Mouse (Mus musculus) left cerebral cortex, postnatal 4 days (tissue): ENCODE results near the gene Ss18l1. TPM values are rescaled to one million over a fixed set of nuclear protein-coding genes. Genes with fewer than 3 reads are reported as not detected.

ENCODE experiments used
- DNase-seq: peaks from one replicate; pipeline ENCODE4 v3.0.0-alpha.2; 2022
- intact Hi-C: fragments of 180-260 bp; cut with DNase I; formaldehyde crosslinking; loops from one replicate; pipeline ENCODE4 v1.15.1; 2025
- total RNA-seq, 2 experiments: library from RNA; stranded (reverse); gene quantifications; 2 replicates each; pipeline ENCODE4 v1.2.3; 2021

Ss18l1 gene
- 10 to 100 TPM; 59.2 to 60.9 TPM for total RNA-seq

DNA sequence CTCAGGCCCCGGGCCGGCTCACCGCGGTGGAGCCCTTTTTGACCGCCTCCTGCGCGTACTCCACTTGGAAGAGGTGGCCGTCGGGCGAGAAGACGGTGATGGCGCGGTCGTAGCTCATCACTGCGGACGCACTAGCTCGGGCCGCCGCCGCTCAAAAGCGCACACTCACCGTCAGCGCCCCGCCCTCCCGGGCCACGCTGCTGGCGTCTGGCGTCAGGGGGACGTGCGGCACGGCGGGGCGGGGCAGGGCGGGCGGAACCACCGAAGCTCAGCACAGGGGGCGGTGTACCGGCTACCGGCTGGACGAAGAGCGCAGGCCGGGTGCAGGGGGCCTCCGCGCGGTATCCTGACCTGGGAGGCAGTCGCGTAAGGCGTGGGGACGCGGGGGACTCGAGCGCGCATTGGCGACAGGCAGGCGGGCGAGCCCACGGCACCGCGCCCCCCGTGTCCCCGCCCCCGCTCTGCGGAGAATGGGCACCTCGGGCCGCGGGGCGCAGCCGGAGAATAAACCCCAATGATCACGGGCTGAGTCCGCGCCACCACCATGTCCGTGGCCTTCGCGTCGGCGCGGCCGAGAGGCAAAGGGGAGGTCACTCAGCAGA, at the start of gene Ss18l1, which contains the start of gene Psma7:
Ss18l1 (plus strand) TSS at position 254 of the 602 bp plus-strand sequence.
Psma7 (minus strand) TSS at position 178 of the 602 bp plus-strand sequence.
- peak; percentile 95 for DNase-seq

DNA sequence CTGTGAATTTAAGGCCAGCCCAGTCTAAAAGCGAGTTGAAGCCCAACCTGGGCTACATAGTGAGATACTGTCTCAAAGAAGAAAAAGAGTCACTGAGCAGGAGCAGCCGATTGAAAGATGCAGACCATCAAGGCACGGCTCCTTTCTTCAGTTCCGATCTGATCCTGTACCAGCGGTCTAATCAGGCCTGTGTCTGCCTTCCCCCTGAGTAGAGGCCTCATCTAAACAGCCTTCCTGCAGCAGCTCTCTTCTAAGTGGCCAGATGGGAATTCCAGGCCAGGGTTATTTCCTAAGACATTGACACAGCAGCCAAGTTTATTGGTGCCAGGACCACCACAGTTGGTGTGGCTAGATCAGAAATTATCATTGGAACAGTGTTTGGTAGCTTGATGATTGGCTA, 49.2 kb upstream of the Ss18l1 start:
- intact Hi-C loops: no loop called here
- DNase-seq: no peak

More for the DNA sequence above, at the start of gene Ss18l1, which contains the start of gene Psma7:
- intact Hi-C loops: loop anchor here (5.0 kb wide), 2 partner anchors 65 to 125 kb away; partner anchors contain the start of gene Taf4

DNA sequence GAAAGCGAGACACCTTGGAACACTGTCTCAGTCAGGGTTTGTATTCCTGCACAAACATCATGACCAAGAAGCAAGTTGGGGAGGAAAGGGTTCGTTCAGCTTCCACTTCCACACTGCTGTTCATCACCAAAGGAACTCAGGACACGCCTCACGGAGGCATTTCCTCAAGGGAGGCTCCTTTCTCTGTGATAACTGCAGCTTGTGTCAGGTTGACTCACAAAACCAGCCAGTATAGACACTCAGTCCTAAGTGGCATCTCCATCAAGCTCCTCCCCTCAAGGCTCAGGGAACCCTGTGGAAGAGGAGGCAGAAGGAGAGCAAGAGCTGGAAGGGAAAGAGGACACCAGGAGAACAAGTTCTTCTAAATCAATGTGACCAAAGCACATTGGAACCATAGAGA, 43.9 kb upstream of the Ss18l1 start:
- intact Hi-C loops: no loop called here
- no peak for DNase-seq

DNA sequence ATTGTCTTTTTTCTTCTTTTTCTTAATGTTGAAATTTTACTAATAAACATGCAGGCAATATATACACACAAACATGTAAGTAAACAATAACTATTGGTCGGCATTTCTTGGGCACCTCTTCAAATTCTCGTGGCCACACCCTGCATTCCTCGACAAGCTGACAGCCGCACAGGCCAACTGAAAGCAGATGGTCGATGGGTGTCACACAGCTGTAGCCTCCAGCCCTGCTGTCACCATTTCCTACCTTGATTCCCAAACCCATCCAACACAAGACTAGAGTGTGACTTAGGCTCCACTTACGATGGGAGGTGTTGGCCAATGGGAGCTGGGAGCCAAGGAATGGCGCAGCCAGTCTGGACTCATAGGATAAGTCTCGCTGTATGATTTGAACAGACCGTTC, 40.7 kb upstream of the Ss18l1 start:
- intact Hi-C loops: no loop called here
- no peak for DNase-seq

DNA sequence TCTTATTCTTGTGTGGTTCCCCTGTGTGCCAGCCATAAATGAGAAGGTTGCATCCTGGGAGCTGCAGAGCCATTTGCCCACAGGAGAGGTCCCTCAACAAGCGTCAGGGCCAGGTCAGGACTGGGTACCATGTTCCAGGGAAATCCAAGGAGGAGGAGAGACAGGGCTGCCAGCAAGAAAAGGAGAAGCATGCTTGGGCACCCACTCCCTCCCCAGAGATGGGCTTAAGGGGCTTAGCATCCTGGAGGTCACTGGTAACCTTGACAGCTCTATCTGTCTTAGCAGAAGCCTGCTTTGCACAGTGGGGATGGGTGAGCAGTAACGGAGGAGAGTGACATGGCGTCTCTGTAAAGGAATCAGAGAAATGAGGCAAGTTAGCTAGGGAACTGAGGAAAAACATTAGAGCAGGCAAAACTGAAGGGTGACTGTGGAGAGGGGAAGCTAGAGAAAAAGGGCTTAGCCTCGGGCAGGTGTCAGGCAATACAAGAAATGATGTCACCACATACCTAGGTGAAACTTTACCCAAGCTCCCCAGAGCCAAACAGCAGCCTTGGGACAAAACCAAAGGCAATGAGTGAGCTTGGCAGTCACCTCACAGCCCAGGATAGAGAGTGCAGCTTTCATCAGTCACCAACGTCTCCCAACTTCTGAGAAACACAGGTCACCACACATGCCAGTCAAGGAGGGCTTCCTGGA, 36.5 kb upstream of the Ss18l1 start:
- intact Hi-C loops: no loop called here
- no peak for DNase-seq

DNA sequence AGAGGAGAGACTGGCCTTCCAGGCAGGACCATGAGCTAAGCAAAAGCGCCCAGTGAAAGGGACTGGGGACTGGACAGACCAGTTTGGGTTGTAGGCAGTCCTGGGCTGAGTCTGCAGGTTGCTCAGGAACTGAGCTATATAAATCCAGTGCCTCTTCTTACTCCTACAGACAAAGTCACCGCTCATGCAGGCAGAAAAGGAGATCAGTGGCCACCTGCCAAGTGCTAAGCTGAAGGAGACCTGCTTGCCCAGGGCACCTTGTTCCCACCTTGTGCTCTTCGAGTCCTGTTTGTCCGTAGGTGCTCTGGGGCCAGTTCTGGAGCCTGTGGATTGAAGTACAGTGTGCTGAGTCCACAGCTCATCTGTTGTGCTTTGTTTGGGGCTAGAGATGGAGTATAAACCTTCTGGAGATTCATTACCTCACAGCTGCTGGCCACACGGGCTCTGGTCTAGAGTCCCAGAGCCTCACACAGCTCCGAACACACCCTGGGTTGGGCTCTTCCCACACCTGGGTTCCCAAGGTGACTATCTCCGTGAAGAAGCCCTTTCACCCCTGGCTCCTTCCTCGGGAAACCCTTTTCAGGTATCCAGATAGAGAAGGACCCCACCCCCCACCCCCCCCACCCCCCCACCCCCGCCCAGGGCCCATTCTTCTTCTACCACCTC, 35.8 kb upstream of the Ss18l1 start:
- no peak for DNase-seq
- intact Hi-C loops: no loop called here

DNA sequence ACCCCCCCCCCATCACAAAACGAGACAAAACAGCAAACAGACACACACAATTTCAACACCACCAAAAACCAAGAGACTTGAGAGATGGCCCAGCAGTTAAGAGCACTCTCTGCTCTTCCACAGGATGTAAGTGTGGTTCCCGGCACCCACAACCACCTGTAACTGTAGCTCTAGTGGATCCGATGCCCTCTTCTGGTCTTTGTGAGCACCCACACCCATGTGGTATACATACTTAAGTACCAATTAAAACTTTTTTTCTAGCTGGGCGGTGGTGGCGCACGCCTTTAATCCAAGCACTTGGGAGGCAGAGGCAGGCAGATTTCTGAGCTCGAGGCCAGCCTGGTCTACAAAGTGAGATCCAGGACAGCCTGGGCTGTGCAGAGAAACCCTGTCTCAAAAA, 31.6 kb upstream of the Ss18l1 start:
- no peak for DNase-seq
- intact Hi-C loops: no loop called here

DNA sequence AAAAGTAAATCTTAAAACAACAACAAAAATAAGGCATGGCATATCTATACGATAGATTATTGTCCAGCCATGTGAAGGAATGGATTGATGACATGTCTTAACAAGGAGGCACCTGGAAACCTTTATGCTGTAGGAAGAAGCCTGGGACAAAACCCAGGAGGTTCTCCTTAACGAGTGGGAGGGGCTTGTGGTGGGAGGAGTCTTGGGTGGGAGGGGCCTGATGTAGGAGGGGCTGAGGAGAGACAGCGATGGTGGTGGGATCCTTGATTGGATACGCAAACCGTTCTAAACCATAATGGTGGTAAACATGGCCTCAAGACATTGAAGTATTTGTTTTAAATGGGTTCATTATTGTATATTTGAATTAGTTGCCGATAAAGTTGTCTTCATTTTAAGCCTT, 30.9 kb upstream of the Ss18l1 start:
- DNase-seq: no peak
- intact Hi-C loops: no loop called here

DNA sequence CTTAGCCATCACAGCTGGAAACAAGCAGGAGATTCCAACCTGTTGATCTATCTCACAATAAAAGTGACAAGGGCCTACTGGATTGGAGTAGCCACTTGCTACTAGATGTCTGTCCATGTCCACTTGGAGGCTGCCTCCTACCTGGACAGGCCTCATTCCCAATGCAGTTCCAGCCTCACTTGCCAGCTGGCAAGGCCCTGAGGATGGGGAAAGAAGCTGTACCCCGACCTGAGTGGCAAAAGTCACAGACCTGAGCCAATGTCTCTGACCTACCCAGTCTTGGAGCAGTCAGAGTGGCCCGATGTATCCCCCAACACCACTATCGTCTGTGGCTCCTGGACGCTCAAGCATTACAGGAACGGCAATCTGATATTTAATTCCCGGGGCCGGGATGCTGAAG, 28.6 kb upstream of the Ss18l1 start:
- intact Hi-C loops: no loop called here
- DNase-seq: no peak

DNA sequence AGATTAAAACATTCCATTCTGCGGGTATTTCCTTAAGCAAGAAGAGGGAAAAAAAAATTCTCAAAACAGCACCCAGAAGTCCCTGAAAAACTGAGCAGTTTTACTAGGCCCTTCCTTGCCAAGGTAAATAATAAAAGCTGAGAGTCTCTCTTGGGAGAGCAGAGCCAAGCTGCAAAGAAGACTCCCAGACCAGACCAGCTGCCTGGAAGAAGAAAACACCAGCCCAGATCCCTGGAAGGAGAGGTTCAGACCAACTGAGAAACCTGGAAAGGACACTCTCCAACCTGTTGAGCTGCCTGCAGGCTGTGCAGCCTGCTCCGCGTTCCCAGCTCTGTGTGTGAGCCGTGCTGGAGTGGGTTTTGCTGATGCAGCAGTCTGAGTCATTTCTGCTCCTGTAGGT, 24.7 kb upstream of the Ss18l1 start:
- intact Hi-C loops: no loop called here
- DNase-seq: no peak

DNA sequence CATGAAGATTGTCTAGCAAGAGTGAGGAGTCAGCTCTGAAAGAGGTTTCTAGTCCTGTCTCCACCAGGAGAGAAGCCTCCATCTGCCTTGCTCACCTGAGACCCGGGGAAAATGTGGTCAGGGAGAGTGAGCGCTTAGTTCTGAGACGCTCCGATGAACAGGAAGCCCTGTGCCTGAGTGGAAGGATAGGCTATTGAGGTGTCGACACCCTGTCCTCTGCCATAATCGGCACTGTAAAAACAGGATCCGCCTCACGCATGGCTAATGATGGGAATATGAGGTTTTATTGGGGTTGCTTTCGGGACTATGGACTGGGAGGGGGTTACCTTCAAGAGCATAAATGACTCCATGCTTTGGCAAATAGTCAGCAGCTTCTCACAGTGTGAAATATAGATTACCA, 23.7 kb upstream of the Ss18l1 start:
- intact Hi-C loops: no loop called here
- DNase-seq: no peak

DNA sequence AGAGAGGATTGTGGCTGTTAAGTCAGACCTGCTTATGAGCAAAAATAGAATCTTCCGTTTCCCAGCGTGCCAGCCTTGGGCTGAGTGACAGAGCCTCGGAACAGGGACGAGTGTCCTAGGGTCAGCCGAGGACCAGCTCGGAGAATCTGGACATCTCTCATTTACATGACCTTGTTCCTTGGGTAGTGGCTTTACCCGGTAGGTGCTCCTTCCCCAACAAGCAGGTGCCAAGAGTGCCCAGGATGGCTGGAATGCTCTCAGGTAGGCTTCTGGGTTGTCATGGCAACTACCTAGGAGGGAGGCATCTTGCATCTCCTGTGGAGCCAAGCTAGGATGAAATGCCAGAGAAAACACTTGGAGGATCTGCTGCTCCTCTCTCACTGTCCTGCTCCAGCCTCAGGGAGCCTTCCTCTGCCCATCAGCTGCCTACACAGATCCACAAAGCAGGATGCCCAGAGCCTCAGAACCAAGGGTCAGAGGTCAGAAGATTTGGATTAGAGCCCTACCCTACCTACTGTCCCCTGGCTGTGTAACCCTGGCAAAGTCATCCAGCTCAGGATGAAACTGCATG, 22.1 kb upstream of the Ss18l1 start:
- intact Hi-C loops: no loop called here
- DNase-seq: no peak

DNA sequence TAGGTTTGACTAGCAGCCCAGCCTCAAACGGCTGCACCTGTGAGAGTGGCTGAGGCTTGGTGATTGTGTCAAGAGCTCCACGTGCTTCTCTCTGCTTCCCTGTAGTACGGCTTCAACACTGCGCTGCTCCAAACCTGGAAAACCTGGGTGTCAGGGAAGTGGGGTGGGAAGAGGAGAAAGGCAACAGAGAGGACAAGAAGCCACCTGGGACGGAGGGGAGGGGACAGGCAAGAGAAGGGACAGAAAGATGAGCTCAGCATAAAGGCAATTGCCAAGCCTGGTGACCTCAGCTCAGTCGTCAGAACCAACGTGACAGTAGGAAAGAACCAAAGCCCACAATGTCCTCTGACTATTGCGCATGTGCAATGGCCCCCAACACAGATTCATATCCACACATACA, 21.4 kb upstream of the Ss18l1 start:
- DNase-seq: no peak
- intact Hi-C loops: no loop called here

DNA sequence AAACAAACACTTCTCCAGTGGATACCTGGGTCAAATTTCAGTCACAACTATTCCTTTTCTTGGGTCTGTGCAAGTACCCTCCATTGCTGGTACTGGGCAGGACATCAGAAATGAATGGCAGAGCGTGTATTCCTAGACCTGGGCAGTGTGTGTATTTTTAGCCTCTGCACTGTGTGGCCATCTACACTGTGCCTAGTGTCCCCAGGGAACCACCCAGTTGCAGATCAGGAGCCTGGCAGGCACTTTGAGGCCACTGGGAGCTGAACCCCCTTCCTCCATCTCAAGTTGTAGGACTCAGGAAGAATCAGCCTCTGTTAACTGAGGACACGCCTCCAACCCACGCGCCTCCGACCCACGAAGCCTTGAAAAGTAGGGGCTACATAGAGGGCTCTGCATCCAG, 19.6 kb upstream of the Ss18l1 start:
- no peak for DNase-seq
- intact Hi-C loops: no loop called here

DNA sequence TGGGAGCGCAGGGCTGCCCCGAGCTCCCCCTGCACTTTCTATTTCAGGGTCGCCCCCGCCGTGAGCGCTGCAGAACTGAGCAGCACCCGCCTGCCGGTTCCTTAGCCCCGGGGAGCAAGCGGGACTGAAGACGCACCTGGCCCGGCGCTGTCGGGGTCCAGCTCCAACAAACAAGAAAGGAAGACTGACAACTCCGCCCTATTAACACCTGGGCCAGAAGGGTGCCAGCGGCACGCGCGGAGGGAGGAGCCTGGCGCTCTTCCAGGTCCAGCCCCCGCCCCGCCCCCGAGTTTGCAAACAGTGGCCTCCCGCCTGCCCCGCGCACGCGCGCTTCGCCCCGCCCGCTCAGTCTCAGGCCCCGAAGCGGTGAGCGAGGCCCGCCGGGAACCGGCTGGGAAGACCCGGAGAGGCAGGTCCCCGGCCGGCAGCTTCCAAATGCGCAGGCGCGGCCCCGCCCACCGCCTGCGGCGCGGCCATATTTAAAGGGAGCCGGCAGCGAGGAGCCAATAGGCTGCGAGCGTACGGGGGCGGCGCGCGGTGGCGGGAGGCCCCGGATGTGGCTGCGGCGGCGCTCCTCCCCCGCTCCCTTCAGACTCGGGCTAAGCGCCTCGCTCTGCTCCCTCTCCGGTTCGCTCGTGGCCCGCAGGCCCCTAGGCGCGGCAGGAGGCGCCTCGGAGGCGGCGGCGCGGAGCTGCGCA, 17.8 kb upstream of the Ss18l1 start, which contains the start of gene Lsm14b:
Lsm14b (plus strand) TSS at position 587 of the 698 bp plus-strand sequence.
- intact Hi-C loops: loop anchor here (2.0 to 5.0 kb wide), 2 partner anchors 48 to 107 kb away; partner anchors contain the start of gene Taf4
- peak; percentile 98 for DNase-seq

DNA sequence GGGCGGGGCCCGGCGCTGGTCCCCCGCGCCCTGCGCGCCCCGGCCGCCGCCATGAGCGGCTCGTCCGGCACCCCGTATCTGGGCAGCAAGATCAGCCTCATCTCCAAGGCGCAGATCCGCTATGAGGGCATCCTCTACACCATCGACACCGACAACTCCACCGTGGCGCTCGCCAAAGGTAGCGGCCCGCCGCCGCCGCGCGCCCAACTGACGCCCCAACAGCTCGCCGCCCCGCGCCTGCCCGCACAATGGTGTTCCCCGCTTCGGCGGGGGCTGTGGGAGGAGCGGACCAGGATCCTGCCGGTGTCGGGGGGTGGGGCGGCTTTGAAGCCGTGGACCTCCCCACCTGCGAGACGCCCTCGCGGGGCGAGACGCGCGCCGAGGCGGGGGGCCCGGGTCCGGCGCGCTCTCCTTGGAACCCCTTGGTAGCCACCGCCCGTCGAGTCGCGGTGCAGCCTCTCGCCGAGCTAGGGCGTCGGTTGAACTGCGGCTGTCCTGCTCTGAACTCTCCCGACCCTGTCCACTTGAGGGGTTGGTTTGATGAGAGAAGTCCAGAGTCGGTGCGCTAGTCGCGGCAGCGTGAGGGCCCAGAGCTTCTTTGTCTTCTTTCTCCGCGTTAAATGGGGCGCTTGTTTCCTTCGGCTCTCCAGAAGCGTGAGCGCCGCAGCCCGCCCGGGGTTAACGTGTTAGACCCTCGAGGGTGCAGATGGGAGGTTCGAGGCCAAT, 17.0 kb upstream of the Ss18l1 start:
- DNase-seq: peak; percentile 51
- intact Hi-C loops: loop anchor here (2.0 to 5.0 kb wide), 2 partner anchors 48 to 108 kb away; partner anchors contain the start of gene Taf4

DNA sequence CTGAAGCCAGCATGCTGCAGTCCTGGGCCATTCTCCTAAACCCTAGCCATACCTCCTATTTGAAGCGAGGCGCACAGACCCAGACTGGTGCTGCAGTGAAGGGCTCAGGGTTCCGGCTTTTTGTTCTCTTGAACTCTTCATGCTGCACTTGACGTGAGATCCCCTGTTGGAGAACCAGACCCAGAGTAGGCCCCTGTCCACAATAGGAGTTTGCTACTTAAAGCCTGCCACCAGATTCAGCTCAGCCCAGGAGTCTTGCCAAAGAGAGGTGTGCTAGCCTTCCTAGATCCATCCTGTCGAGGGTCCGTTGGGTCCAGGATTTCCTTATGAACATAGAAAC, 16.5 kb upstream of the Ss18l1 start:
- intact Hi-C loops: loop anchor here (2.0 to 5.0 kb wide), 2 partner anchors 49 to 109 kb away; partner anchors contain the start of gene Taf4
- DNase-seq: no peak

DNA sequence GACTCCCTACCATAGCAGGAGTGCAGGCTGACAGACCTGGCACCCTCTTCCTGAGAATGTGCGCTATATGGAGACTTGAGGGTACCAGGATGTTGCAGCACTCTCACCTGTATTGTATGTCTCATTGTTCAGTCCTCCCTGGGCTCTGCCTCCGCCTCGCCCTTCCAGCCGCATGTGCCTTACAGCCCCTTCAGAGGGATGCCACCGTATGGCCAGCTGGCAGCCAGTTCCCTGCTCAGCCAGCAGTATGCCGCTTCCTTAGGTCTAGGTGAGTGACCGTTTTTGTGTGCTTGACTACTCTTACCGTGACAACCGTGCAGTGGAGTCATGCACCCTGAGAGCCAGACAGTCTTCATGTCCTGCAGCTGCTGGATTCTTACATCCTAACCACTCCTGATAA, 14.5 kb upstream of the Ss18l1 start:
- no peak for DNase-seq
- intact Hi-C loops: loop anchor here (5.0 kb wide), 1 partner anchor 110 kb away; no protein-coding TSS in a partner anchor

DNA sequence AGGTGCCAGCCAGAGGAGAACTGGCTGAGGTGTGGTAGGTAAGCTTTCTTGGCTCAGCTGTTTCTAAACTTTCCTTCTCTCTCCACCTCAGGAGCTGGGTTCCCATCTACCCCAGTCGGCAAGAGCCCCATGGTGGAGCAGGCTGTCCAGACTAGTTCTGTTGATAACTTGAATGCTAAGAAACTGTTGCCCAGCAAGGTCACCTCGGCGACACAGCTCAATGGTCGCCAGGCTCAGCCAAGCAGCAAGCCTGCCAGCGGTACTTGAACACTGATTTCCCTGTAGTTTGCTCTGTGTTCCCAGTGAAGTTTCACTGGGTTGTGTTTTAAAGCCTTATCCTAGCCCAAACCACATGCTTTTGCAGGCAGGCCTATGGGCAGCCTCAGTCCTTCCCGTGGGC, 11.0 kb upstream of the Ss18l1 start:
- no peak for DNase-seq
- intact Hi-C loops: no loop called here

DNA sequence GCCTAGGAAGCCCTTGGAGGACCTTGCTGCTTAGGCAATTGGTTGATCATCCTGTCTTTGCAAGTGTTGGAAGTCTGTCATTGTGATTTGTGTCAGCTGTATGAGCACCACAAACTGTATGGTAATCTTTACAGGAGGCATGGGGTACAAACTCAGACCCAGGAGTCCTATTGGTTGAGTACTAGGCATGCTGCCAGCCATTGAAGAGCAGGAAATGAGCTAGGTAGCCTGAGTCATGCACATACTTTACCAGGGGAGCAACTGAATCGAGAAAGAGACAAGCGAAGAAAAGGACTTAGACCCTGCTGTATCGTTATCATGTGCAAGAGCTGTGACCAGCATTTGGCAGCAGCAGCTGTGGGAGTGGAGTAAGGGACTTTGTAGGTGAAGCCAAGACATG, 9.4 kb upstream of the Ss18l1 start:
- intact Hi-C loops: no loop called here
- no peak for DNase-seq
